Mouse (Mus musculus) intestine, embryonic 16.5 days (tissue): Measurements from ENCODE around the gene Scn11a. TPM values are rescaled to one million over a fixed set of nuclear protein-coding genes. Genes with fewer than 3 reads are reported as not detected.

Experiments used
- ATAC-seq: fragments of 200-750 bp; cut with Nextera tagmentation; 2 replicates; pipeline ENCODE4 v1.8.0; 2017; ENCODE audit warnings: moderate TSS enrichment, moderate library complexity
- H3K27ac ChIP-seq: fragments of 300-500 bp; sonication (generic); 2 replicates; pipeline ENCODE4 v1.5.1; 2014; ENCODE audit warnings: mild to moderate bottlenecking, low read length
- H3K27me3 ChIP-seq: fragments of 300-500 bp; sonication (generic); replicated peaks from 2 replicates; pipeline ENCODE4 v1.6.1; 2014; ENCODE audit warnings: low read length, control low read depth, mixed read lengths; ENCODE audit not compliant: control insufficient read depth, insufficient read depth
- H3K36me3 ChIP-seq: fragments of 300-500 bp; sonication (generic); 2 replicates; pipeline ENCODE4 v1.6.1; 2014; ENCODE audit warnings: low read length, control low read depth; ENCODE audit not compliant: control insufficient read depth, insufficient read depth
- H3K4me1 ChIP-seq: fragments of 300-500 bp; sonication (generic); 2 replicates; pipeline ENCODE4 v1.6.1; 2014; ENCODE audit warnings: low read length, control low read depth, mixed read lengths; ENCODE audit not compliant: control insufficient read depth, insufficient read depth
- H3K4me2 ChIP-seq: fragments of 300-500 bp; sonication (generic); 2 replicates; pipeline ENCODE4 v1.6.1; 2014; ENCODE audit warnings: low read depth, low read length, control low read depth
- H3K4me3 ChIP-seq: fragments of 300-500 bp; sonication (generic); 2 replicates; pipeline ENCODE4 v1.5.1; 2014; ENCODE audit warnings: mild to moderate bottlenecking, low read length
- H3K9ac ChIP-seq: fragments of 300-500 bp; sonication (generic); 2 replicates; pipeline ENCODE4 v1.6.1; 2014; ENCODE audit warnings: low read depth, low read length
- H3K9me3 ChIP-seq: fragments of 300-500 bp; sonication (generic); 2 replicates; pipeline ENCODE4 v1.6.1; 2016; ENCODE audit warnings: low read length, control low read depth; ENCODE audit not compliant: control insufficient read depth
- WGBS: fragments of 180-500 bp; shearing (Covaris S2); extraction: QIAGEN DNeasy Blood & Tissue Kit; methylation state at CpG from one replicate; pipeline ENCODE4 v1.1.7; 2014; 5-methylcytosine and 5-hydroxymethylcytosine counted together
- polyA plus RNA-seq: library from polyadenylated mRNA; unstranded; fragments of >200 nt; fragmentation: Nextera tagmentation; extraction: Ambion mirVana; gene quantifications from 2 replicates; pipeline ENCODE4 v1.2.1, GENCODE M21; 2015

The Scn11a gene
- polyA plus RNA-seq, 1 experiment from 2014 or later = not detected

- H3K4me3 ChIP-seq = no peak overlapping the region
- H3K4me2 ChIP-seq = no peak overlapping the region
- no peak overlapping the region for H3K27ac ChIP-seq
- WGBS = 63% methylated on average over 15 of the region's 15 CpGs
- H3K9ac ChIP-seq = no peak overlapping the region
- ATAC-seq = no peak
- H3K27me3 ChIP-seq = no peaks in the 10 kb centered on the region
- H3K9me3 ChIP-seq = no peaks in the 10 kb centered on the region
- H3K4me1 ChIP-seq = no peaks in the 10 kb centered on the region; the same call in 1 of the 2 replicates
- no peaks in the 10 kb centered on the region for H3K36me3 ChIP-seq
These were observed 21.3 kb downstream of the Scn11a start for GRCm38 (mm10) chr9:119803845-119804500.

GRCm38 (mm10) chr9:119803169-119803827 is 22.0 kb downstream of the Scn11a start:
- Histone ChIP-seq H3K27ac (no peak overlapping the region), H3K9me3 (no peaks in the 10 kb centered on the region), H3K36me3 (no peaks in the 10 kb centered on the region), H3K4me1 (no peaks in the 10 kb centered on the region; the same call in 1 of the 2 replicates), H3K4me3 (no peak overlapping the region), H3K27me3 (no peaks in the 10 kb centered on the region), H3K4me2 (no peak overlapping the region), H3K9ac (no peak overlapping the region)
- no peak for ATAC-seq
- WGBS = 59% methylated on average over 16 of the region's 16 CpGs

GRCm38 (mm10) chr9:119801460-119801859 is 23.8 kb downstream of the Scn11a start:
- Histone ChIP-seq H3K9ac (no peak overlapping the region), H3K27me3 (no peaks in the 10 kb centered on the region), H3K4me1 (no peaks in the 10 kb centered on the region; the same call in 1 of the 2 replicates), H3K9me3 (no peaks in the 10 kb centered on the region), H3K4me3 (no peak overlapping the region), H3K27ac (no peak overlapping the region), H3K36me3 (no peaks in the 10 kb centered on the region), H3K4me2 (no peak overlapping the region)
- ATAC-seq = no peak
- 39% methylated on average over 6 of the region's 6 CpGs for WGBS

- Histone ChIP-seq H3K4me2 (no peak overlapping the region), H3K9ac (no peak overlapping the region), H3K27ac (no peak overlapping the region), H3K4me3 (no peak overlapping the region), H3K27me3 (no peaks in the 10 kb centered on the region), H3K36me3 (no peaks in the 10 kb centered on the region), H3K9me3 (no peaks in the 10 kb centered on the region), H3K4me1 (no peaks in the 10 kb centered on the region)
- 74% methylated on average over 4 of the region's 4 CpGs for WGBS
- ATAC-seq = no peak
These were observed 28.5 kb downstream of the Scn11a start for GRCm38 (mm10) chr9:119796791-119797190.

GRCm38 (mm10) chr9:119795254-119795912 is 29.9 kb downstream of the Scn11a start:
- no peaks in the 10 kb centered on the region for H3K27me3 ChIP-seq
- H3K4me1 ChIP-seq = no peaks in the 10 kb centered on the region
- 72% methylated on average over 15 of the region's 15 CpGs for WGBS
- no peak for ATAC-seq
- no peaks in the 10 kb centered on the region for H3K9me3 ChIP-seq
- H3K4me2 ChIP-seq = no peak overlapping the region
- H3K9ac ChIP-seq = no peak overlapping the region
- H3K4me3 ChIP-seq = no peak overlapping the region
- H3K36me3 ChIP-seq = no peaks in the 10 kb centered on the region
- H3K27ac ChIP-seq = no peak overlapping the region

- Histone ChIP-seq H3K9me3 (no peaks in the 10 kb centered on the region), H3K4me2 (no peak overlapping the region), H3K27me3 (no peaks in the 10 kb centered on the region), H3K9ac (no peak overlapping the region), H3K4me1 (no peaks in the 10 kb centered on the region), H3K4me3 (no peak overlapping the region), H3K36me3 (no peaks in the 10 kb centered on the region), H3K27ac (no peak overlapping the region)
- no peak for ATAC-seq
- WGBS = 66% methylated on average over 4 of the region's 4 CpGs
These were observed 30.8 kb downstream of the Scn11a start for GRCm38 (mm10) chr9:119794470-119794869.

GRCm38 (mm10) chr9:119792505-119792904 is 32.8 kb downstream of the Scn11a start:
- Histone ChIP-seq H3K27me3 (no peaks in the 10 kb centered on the region), H3K36me3 (no peaks in the 10 kb centered on the region), H3K27ac (no peak overlapping the region), H3K9ac (no peak overlapping the region), H3K4me3 (no peak overlapping the region), H3K4me1 (no peaks in the 10 kb centered on the region), H3K4me2 (no peak overlapping the region), H3K9me3 (no peaks in the 10 kb centered on the region)
- WGBS = 60% methylated on average over 9 of the region's 9 CpGs
- no peak for ATAC-seq

- Histone ChIP-seq H3K9me3 (no peaks in the 10 kb centered on the region), H3K9ac (no peak overlapping the region), H3K27me3 (no peaks in the 10 kb centered on the region), H3K4me1 (no peaks in the 10 kb centered on the region), H3K27ac (no peak overlapping the region), H3K4me3 (no peak overlapping the region), H3K36me3 (no peaks in the 10 kb centered on the region), H3K4me2 (no peak overlapping the region)
- WGBS = 78% methylated on average over 3 of the region's 3 CpGs
- no peak for ATAC-seq
These were observed 44.4 kb downstream of the Scn11a start for GRCm38 (mm10) chr9:119780901-119781300.

GRCm38 (mm10) chr9:119776661-119777060 is 48.6 kb downstream of the Scn11a start:
- Histone ChIP-seq H3K9ac (no peak overlapping the region), H3K4me2 (no peak overlapping the region), H3K4me1 (no peaks in the 10 kb centered on the region), H3K9me3 (0 out of 2 replicates have a peak, but pooled peaks cover 2% of the 10 kb centered on the region), H3K27me3 (no peaks in the 10 kb centered on the region), H3K27ac (no peak overlapping the region), H3K36me3 (no peaks in the 10 kb centered on the region), H3K4me3 (no peak overlapping the region)
- WGBS = 75% methylated on average over 7 of the region's 7 CpGs
- ATAC-seq = no peak
